Mouse (Mus musculus) heart, adult 8-10 months (tissue): Measurements from ENCODE around the gene Ptrh2. TPM values are rescaled to one million over a fixed set of nuclear protein-coding genes. Genes with fewer than 3 reads are reported as not detected.

Experiments used
- DNase-seq: peaks from one replicate; pipeline ENCODE4 v3.0.0; 2022; ENCODE audit warnings: low spot score
- total RNA-seq, 4 experiments: library from RNA; stranded (reverse); gene quantifications; 2 replicates each; pipeline ENCODE4 v1.2.4; 2022

The Ptrh2 gene
- total RNA-seq, 4 experiments from 2014 or later: 6.6 to 7.3 (median 7.1) TPM

GRCm38 (mm10) chr11:86668169-86668568 is 15.6 kb upstream of the Ptrh2 start:
- DNase-seq: no peak

- DNase-seq: no peak
Measured at GRCm38 (mm10) chr11:86671041-86671675, 12.6 kb upstream of the Ptrh2 start.

- no peak for DNase-seq
Measured at GRCm38 (mm10) chr11:86672772-86673171, 11.0 kb upstream of the Ptrh2 start.

GRCm38 (mm10) chr11:86675520-86675919 is 8.3 kb upstream of the Ptrh2 start:
- DNase-seq: no peak

GRCm38 (mm10) chr11:86678957-86679356 is 4.8 kb upstream of the Ptrh2 start:
- no peak for DNase-seq

GRCm38 (mm10) chr11:86680729-86681128 is 3.1 kb upstream of the Ptrh2 start:
- no peak for DNase-seq

- DNase-seq: no peak
Measured at GRCm38 (mm10) chr11:86681423-86681822, 2.4 kb upstream of the Ptrh2 start.

- DNase-seq: no peak
Measured at GRCm38 (mm10) chr11:86682861-86683260, 924 bp upstream of the Ptrh2 start.

- no peak for DNase-seq
Measured at GRCm38 (mm10) chr11:86684126-86685012, 584 bp downstream of the Ptrh2 start.

GRCm38 (mm10) chr11:86685366-86685765 is 1.6 kb downstream of the Ptrh2 start:
- DNase-seq: no peak

GRCm38 (mm10) chr11:86690383-86690782 is 6.6 kb downstream of the Ptrh2 start:
- no peak for DNase-seq

GRCm38 (mm10) chr11:86691482-86691881 is 7.7 kb downstream of the Ptrh2 start:
- no peak for DNase-seq

- DNase-seq: no peak
Measured at GRCm38 (mm10) chr11:86691956-86692355, 8.2 kb downstream of the Ptrh2 start.

GRCm38 (mm10) chr11:86692546-86692945 is 8.8 kb downstream of the Ptrh2 start:
- no peak for DNase-seq

GRCm38 (mm10) chr11:86695461-86695860 is 11.7 kb downstream of the Ptrh2 start:
- no peak for DNase-seq

GRCm38 (mm10) chr11:86701151-86701550 is 17.4 kb downstream of the Ptrh2 start:
- DNase-seq: no peak

GRCm38 (mm10) chr11:86714606-86715005 is 30.8 kb downstream of the Ptrh2 start:
- no peak for DNase-seq

GRCm38 (mm10) chr11:86717306-86718065 is 33.7 kb downstream of the Ptrh2 start:
- no peak for DNase-seq

- DNase-seq: no peak
Measured at GRCm38 (mm10) chr11:86718369-86718768, 34.6 kb downstream of the Ptrh2 start.

GRCm38 (mm10) chr11:86719390-86719789 is 35.6 kb downstream of the Ptrh2 start:
- DNase-seq: no peak

GRCm38 (mm10) chr11:86724004-86724403 is 40.2 kb downstream of the Ptrh2 start:
- no peak for DNase-seq

GRCm38 (mm10) chr11:86724982-86725381 is 41.2 kb downstream of the Ptrh2 start:
- DNase-seq: no peak
